Mouse (Mus musculus) left cerebral cortex, postnatal 10 days (tissue): ENCODE measurements around the gene Cdc45. TPM values are rescaled to one million over a fixed set of nuclear protein-coding genes. Genes with fewer than 3 reads are reported as not detected.
"Not testable (repeated sequence)": the region's sequence is repeated elsewhere in the genome, so short reads cannot be mapped to it uniquely, and the experiment has no call there.

ENCODE experiments used
- DNase-seq, 2 experiments: peaks; one replicate each; pipeline ENCODE4 v3.0.0; 2021 to 2022; ENCODE audit warnings: low spot score in 2 of 2, mixed read lengths in 1 of 2; ENCODE audit errors: extremely low spot score in 1 of 2
- intact Hi-C: fragments of 180-260 bp; cut with DNase I; formaldehyde crosslinking; loops from one replicate; pipeline ENCODE4 v1.15.1; 2025
- total RNA-seq, 2 experiments: library from RNA; stranded (reverse); gene quantifications; 2 replicates each; pipeline ENCODE4 v1.2.3; 2021

Gene Cdc45
- total RNA-seq = 1 to 10 TPM; 2.7 to 3.8 TPM

DNA sequence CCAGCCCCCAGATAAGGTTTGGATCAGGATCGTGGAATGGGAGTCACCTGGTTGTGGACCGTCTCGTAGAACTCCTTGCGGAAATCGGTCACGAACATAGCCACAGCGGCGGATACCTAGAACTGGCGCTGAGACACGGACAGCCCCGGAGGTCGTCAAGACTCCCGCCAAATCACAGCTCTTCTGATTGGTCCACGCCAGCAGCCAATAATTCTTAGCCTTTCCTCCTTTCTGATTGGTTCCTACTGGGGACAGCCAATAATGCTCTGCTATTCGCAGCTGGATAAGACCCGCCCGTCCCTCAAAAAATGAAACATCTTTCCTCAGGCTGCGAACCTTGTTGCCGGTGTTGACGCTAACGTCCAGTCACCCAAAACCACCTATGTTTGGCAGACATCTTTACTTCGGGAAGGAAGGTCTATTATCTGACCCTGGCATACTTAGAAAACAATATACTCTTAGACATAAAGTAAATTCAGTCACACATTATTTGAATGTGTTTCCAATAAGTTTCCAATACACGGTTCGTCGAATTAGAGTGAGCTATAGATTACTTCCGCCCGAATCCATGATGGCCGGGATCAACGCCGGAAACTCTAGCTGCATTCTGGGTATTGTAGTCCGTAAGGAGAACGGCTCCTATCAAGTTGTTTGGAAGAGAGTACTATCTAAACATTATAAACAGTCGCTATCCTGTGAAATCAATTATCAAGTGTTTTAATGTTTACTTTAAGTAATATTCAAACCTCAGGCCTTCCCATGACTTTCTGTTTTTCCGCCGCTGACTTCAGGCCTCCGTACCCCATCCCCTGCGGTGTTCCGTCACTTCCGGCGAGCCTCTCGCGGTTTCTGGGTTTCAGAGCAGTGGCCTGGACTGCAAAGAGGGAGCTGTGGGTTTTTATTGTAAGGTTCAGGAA lies at the start of gene Cdc45, which contains the start of gene Ufd1:
TSS of gene Cdc45 (minus strand) at position 520 of the 917 bp plus-strand sequence.
TSS of gene Ufd1 (plus strand) at position 312 of the 917 bp plus-strand sequence.
- intact Hi-C loops = loop anchor here (10.0 kb wide), 1 partner anchor 467 kb away; the partner anchor contains the start of genes Arvcf and Tango2
- peak; percentile 92 for DNase-seq

DNA sequence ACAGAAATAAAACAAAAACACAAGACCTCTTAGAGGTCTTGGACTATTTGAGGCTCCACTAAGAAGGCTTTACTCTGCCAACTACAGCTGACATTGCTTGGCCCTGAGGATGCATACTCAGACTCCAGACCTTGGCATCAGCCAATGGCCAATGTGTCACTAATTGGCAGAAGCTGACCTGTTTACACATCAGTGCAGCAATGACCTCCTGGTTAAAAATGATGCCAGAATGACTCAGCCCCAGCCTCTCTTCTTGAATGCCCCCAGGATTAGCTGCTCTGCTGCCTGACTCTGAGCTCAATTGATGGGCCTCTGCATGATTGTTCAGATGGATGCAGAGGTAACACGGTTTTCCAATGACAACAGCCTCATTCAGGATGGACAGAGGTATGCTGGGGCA lies 48.4 kb upstream of the Cdc45 start:
- intact Hi-C loops = no loop called here
- no peak for DNase-seq

DNA sequence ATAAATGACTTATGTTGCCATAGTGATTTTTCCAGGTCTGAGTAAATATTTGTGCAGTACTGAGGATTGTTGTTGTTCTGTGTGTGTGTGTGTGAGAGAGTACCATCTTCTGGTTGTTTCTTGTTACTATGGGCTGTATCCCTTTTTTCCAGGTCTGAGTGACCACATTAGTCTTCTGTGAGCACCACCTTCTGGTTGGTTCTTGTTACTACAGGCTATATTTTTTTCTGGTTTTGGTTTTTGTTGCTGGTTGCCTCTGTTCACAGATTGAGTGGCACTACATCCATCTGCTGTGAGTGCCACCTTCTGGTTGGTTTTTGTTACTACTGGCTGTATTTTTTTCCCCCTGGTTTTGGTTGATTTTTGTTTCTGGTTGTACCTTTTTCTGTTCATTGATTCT lies 46.8 kb upstream of the Cdc45 start:
- DNase-seq = peak in 1 of 2 experiments; percentile 56
- intact Hi-C loops = loop anchor here (5.0 kb wide), 1 partner anchor 161 kb away; no protein-coding TSS in a partner anchor

DNA sequence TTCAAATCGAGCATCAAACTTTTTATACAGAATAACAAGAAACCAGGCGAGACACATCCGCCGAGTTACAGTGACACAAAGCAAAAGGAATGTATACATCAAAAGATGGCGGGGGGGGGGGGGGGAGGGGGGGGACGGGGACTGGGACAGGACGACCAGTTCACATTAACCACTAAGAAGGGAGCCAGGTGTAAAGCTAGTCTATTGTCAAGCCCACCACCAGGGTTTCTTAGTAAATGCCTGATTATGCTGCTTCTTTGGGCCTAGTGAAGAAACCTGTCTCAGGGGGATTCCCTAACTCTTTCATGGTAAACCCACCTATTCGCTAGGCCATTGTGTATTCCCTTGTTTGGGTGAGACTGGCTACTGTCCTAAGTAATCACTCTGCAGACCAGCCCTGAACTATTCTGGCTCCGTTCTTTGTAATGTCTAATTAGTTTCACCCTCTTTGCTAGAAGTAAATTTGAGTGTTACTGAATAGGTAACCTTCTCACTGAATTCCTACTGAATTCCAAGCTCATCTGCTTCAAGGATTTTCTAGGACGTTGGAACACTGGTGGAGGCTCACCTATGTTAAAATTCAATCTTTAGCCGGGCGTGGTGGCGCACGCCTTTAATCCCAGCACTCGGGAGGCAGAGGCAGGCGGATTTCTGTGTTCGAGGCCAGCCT lies 37.9 kb upstream of the Cdc45 start:
- DNase-seq, intact Hi-C loops: not testable (repeated sequence)

DNA sequence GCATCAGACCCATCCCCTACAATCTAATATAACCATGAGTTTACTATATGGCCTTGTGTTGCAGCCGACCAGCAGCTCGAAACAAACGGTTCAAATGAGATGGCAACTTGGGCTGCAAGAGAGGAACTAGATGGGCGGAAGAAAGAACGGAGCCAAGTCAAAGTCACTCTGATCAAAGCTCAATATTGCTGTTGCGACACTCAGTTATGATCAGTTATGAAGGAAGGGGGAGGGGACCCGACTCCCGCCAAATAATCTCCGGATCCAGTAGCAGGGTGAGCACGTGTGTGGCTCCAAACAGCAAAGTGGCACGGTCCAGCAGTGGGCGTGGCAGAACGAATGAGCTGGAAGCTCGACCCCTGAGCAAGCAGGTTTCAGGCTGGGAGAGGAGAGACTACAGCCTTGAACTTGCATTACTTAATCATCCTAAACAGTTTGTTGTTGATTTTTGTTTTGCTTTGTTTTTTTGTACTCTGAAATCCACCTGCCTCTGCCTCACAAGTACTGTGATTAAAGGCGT lies 34.6 kb upstream of the Cdc45 start:
- intact Hi-C loops = no loop called here
- DNase-seq = no peak

DNA sequence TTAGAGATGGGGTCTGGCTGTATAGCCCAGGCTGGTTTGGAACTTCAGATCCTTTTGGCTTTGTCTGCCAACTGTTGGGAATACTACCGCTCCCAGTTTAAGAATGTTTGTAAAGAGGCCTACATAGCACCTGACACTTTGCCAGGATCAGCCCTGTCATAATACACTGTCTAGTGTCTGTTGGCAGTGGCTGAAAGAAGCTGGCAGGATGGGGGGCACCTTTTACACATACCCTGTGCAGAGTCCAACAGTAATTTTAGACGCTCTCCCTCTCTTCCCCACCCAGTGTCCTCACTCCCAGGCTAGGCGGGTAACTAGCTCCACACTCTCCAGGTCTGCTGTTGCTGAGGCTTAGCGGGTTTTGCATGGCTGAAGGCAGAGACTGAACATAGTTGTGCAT lies 26.6 kb upstream of the Cdc45 start:
- intact Hi-C loops = no loop called here
- DNase-seq = no peak

DNA sequence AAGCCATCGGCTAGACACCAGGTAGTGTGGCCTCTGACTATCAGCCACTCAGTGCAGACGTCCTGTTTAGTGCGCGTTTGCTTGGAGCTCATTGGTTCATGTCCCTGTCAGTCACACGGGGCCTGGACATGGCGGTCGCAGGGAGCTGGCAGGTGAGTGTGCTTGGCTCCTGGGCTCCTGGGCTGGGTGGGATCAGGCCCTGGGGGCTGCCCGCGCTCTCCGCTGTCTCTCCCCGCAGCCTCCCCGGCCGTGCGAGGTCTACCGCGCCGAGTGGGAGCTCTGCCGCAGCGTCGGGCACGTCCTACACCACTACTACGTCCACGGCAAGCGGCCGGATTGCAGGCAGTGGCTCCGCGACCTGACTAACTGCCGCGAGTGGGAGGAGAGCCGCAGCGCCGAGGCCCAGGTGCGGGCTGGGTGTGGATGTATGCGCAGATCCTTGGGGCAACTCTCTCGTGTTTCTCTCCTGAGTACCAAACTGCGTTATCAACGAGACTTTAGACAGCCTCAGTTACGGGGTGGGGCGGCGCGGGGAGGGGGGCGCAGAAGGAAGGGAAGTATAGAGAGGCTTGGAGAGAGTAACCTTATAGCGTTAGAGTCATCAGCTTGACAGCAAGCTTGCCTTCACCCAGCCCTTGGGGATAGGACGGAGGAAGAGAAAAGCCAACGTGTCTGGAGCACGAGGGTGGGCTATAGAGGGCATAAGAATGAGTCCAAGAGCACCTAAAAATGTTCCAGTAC lies 24.9 kb upstream of the Cdc45 start, which contains the start of the genes 2510002D24Rik and Gm28539:
TSS of gene 2510002D24Rik (plus strand) at position 111 of the 741 bp plus-strand sequence.
TSS of gene Gm28539 (plus strand) at position 117 of the 741 bp plus-strand sequence.
- peak; percentile 92 to 95 for DNase-seq
- intact Hi-C loops = no loop called here

DNA sequence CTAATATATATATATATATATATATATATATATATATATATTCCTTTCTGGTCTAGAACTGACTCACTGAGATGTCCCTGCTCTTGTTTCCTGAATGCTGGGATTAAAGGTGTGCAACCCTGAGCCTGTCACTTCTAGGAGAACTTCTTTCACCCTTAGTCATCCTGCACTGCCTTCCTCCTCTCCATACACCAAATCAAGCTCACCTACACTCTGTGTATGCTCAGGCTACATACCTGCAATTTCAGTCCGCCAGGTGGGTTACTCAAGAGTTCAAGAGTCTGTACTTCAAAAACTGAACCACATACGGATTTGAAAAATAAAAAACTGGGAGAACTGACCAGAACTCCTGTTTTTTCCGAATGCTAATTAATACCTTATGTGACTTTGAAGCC lies 24.3 kb upstream of the Cdc45 start:
- DNase-seq = no peak
- intact Hi-C loops = no loop called here

DNA sequence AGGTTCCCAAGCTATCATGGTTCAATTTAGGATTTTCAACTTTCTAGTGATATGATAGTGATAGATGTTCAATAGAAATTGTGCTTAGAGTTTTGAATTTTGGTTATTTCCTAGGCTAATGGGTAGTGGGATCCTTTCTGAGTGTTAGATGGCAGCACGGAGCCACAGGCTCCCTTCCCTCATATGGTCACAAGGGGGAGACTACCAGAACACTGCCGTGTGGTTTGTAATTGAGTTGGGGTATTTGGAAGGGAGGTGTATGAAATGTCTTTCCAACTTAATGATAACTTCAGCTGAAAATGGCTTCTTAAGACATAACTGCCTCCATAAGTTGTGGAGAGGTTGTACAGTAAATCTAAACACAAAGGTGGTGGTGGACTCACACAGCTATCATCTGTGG lies 21.7 kb upstream of the Cdc45 start:
- intact Hi-C loops = no loop called here
- DNase-seq = no peak

DNA sequence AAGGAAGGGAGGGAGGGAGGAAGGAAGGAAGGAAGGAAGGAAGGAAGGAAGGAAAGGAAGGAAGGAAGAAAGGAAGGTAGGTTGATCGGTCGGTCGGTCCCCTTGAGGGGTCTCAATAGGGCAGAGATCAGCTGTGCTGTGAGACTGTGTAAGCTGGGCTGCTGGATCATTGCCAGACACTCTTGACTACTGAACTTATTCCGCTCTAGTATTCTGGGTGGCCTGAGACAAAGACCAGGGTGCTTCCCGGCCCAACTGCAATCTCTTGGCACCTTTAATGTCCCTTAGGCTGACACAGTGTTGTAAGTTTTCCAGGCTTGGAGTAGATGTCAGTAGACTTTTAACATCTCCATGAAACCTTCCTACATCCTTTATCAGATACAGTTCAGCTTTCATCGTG lies 17.3 kb upstream of the Cdc45 start:
- intact Hi-C loops = no loop called here
- no peak for DNase-seq

DNA sequence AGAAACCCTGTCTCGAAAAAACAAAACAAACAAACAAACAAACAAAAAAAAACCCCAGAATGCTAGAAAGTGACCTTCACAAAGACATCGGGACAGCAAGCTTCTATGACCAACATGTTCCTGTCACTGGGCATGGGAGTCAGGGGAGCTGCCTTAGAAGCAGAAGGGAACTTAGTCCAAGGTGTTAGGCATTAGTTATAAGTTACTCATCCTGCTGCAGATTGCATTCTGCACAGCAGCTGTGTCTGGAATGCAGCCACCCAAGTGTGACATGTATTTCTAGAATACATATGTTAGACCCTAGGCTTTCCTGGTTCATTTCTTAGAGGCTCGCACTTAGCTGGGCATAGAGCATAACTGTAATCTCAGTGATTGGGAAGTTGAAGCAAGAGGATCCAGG lies 16.8 kb upstream of the Cdc45 start:
- no peak for DNase-seq
- intact Hi-C loops = no loop called here

DNA sequence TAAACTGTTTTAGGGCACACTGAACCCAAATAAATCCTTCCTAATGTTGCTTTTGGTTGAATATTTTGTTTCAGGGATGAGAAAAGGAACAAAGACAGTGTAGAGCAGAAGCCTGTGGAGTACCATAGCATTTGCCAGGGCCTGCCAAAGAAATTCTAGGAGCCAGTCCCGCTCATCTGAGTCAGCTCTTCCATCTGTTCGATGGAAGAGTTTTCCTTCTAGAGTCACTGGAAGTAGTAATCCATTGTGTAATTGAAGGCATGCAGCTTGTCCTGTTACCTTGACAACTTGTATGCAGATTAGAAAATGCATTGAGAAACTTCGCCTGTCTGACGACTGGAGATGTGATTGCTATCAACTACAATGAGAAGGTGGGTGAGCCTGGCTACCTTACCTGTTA lies 11.1 kb upstream of the Cdc45 start:
- intact Hi-C loops = no loop called here
- DNase-seq = no peak

DNA sequence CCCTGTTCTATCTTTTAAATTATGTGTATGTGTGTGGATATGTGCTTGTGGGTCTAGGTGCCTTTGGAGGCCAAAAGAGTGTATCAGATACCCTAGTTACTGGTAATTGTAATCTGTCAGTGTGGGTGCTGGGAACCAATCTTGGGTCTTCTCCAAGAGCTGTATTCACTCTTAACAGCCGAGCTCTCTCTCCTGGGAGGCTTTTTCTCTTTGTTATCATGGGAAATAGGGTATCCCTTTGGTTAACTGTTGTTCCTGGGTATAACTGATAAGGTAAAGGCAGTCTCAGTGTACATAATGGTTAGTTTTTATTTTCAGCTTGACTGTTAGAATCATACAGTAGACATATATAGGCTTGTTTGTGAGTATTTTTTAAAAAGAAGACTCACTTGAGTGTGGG lies 10.6 kb upstream of the Cdc45 start:
- intact Hi-C loops = no loop called here
- DNase-seq = no peak

DNA sequence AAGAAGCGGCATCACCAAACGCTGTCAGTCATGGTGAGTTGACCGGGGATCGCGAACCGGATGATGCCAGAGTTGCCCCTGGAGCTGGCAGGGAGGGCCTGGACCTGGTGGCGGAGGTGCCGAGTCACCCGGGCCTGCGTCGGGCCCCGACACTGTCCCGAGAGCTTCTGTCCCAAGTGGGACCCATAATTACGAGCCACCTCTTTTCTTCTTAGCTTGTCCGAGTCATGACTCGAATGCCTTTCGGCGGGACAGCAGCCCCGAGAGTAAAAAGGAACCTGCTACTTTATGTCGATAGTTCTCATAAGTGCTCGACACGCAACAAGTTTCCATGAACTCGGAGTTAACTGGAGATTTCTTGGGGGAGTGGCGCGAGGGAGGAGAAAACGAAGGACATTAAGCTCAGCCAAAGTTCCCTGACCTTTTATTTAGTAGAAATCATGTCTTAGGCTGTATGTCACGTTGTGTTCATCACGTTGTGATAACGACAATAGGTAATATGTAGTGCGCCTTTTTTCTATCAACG lies 661 bp upstream of the Cdc45 start:
- intact Hi-C loops = loop anchor here (10.0 kb wide), 1 partner anchor 468 kb away; the partner anchor contains the start of genes Arvcf and Tango2
- DNase-seq = no peak

DNA sequence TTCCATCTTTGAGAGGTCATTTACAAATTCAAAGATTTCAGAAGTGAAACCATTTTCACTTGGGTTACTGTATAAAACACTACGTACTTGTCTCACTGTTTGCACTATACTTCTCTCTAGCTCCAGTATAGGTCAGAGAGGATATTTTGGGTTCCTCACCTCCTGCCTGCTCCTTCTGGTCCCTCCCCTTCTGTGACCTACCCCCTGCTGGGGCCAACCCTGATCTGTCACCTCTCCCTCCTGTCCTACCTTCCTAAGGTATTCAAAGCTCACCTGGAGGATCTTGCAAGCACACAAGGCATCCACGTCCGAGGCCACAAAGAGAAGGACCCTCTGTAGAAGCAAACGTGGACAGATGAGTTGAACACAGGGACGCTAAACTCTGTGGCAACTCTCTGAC lies 755 bp downstream of the Cdc45 start:
- intact Hi-C loops = loop anchor here (10.0 kb wide), 1 partner anchor 466 kb away; the partner anchor contains the start of genes Arvcf and Tango2
- DNase-seq = no peak

DNA sequence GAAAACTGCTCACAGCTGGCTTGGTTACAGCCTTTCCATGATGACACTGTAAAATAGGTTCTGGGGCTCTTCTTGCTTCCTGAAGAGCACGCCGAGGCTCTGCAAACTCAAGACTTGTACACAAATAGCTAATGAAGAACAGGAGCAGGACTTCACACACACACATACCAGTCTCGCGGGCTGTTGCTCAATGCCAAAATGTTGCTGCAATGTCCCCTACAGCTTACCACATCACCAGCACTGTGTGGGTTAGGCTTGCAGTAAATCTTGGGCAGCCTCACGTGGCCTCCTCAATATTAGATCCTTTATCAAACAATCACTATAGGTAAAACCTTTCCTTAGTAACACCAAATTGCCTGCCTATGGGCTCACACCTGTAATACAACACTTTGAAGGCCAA lies 2.8 kb downstream of the Cdc45 start:
- intact Hi-C loops = no loop called here
- no peak for DNase-seq

DNA sequence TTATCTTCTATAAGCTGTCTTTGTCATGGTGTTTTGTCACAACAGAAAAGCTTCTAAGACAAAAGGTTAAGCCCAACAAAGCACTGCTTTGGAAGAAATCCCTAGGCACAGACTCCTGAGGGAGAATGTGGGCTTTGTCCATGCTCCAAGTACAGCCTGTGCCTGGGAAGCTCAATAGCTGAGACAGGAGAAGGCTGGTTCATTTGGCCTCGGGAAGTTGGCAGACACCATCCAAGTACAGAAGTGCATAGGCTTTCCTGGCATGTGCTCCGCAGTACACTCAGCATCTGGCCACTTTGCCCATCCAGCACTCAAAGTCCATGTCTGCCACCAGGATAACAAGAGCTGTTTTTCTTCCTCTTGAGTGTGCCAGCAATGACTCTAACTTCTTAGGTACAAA lies 6.0 kb downstream of the Cdc45 start:
- peak in 1 of 2 experiments; percentile 21 for DNase-seq

DNA sequence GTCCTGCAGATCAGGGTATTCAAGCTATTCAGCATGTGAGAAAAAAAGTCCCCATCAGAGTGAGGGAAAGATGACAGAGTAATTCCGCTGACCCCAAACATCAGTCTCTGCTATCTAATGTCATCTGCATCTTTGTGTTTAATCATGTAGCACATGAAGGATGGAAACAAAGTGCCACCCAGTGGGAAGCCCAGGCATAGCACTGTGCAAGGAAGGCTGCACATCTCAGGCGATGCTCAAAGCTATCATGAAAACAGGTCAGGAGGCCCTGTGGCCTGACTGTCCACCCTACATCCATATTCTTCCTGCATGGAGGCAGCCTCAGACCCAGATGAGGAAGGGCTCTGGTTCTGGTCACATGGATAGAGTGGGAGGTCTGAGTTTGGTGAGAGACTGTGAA lies 12.9 kb downstream of the Cdc45 start:
- DNase-seq = peak; percentile 52 to 74
- intact Hi-C loops = loop anchor here (1.0 to 10.0 kb wide), 2 partner anchors 103 to 354 kb away; no protein-coding TSS in a partner anchor

More for the DNA sequence above, 6.0 kb downstream of the Cdc45 start:
- intact Hi-C loops = no loop called here
